Mouse (Mus musculus) midbrain, postnatal 0 days (tissue): ENCODE data around the gene Drg1. TPM values are rescaled to one million over a fixed set of nuclear protein-coding genes. Genes with fewer than 3 reads are reported as not detected.

Experiments used
- ATAC-seq: fragments of 200-750 bp; cut with Nextera tagmentation; 2 replicates; pipeline ENCODE4 v1.8.0; 2017; ENCODE audit warnings: moderate number of reproducible peaks, mild to moderate bottlenecking, moderate TSS enrichment, moderate library complexity; ENCODE audit not compliant: low FRiP score
- DNase-seq: peaks from one replicate; pipeline ENCODE4 v3.0.0-alpha.2; 2015; ENCODE audit warnings: low spot score
- H3K27ac ChIP-seq: fragments of 300-500 bp; sonication (generic); 2 replicates; pipeline ENCODE4 v1.5.1; 2014; ENCODE audit warnings: low read depth, mild to moderate bottlenecking, low read length, mixed read lengths
- H3K27me3 ChIP-seq: fragments of 300-500 bp; sonication (generic); 2 replicates; pipeline ENCODE4 v1.6.1; 2014; ENCODE audit warnings: low read length, control low read depth, mixed read lengths; ENCODE audit not compliant: insufficient read depth
- H3K36me3 ChIP-seq: fragments of 300-500 bp; sonication (generic); 2 replicates; pipeline ENCODE4 v1.6.1; 2014; ENCODE audit warnings: low read length, control low read depth, mixed read lengths; ENCODE audit not compliant: insufficient read depth
- H3K4me1 ChIP-seq: fragments of 300-500 bp; sonication (generic); 2 replicates; pipeline ENCODE4 v1.6.1; 2014; ENCODE audit warnings: mild to moderate bottlenecking, control low read depth, antibody characterized with exemption, low read length, mixed read lengths; ENCODE audit not compliant: insufficient read depth
- H3K4me2 ChIP-seq: fragments of 300-500 bp; sonication (generic); 2 replicates; pipeline ENCODE4 v1.6.1; 2014; ENCODE audit warnings: low read depth, mild to moderate bottlenecking, low read length, mixed read lengths; ENCODE audit not compliant: poor library complexity, severe bottlenecking
- H3K4me3 ChIP-seq: fragments of 300-500 bp; sonication (generic); 2 replicates; pipeline ENCODE4 v1.5.1; 2014; ENCODE audit warnings: low read depth, mild to moderate bottlenecking, low read length, moderate library complexity
- H3K9ac ChIP-seq: fragments of 300-500 bp; sonication (generic); replicated peaks from 2 replicates; pipeline ENCODE4 v1.6.1; 2014; ENCODE audit warnings: mild to moderate bottlenecking, low read length, moderate library complexity, mixed read lengths; ENCODE audit not compliant: poor library complexity, severe bottlenecking
- H3K9me3 ChIP-seq: fragments of 300-500 bp; sonication (generic); 2 replicates; pipeline ENCODE4 v1.6.1; 2016; ENCODE audit warnings: low read length, control low read depth
- CTCF ChIP-seq: IDR thresholded peaks from 2 replicates; pipeline ENCODE4 v1.5.1; 2016; ENCODE audit warnings: antibody characterized with exemption, mild to moderate bottlenecking
- WGBS: fragments of 180-500 bp; shearing (Covaris S2); extraction: QIAGEN DNeasy Blood & Tissue Kit; methylation state at CpG from one replicate; pipeline ENCODE4 v1.1.7; 2014; 5-methylcytosine and 5-hydroxymethylcytosine counted together
- polyA plus RNA-seq: library from polyadenylated mRNA; unstranded; fragments of >200 nt; fragmentation: Nextera tagmentation; extraction: Ambion mirVana; gene quantifications from 2 replicates; pipeline ENCODE4 v1.2.1, GENCODE M21; 2015
- total RNA-seq: library from RNA; depleted of rRNA; stranded (reverse); fragments of >200 nt; gene quantifications from 2 replicates; pipeline ENCODE4 v1.2.3, GENCODE M21; 2014; rRNA removed

Drg1 gene
- 80.6 and 93.1 TPM in 2 replicates for total RNA-seq
- polyA plus RNA-seq, result 183 and 190 TPM in 2 replicates

DNA sequence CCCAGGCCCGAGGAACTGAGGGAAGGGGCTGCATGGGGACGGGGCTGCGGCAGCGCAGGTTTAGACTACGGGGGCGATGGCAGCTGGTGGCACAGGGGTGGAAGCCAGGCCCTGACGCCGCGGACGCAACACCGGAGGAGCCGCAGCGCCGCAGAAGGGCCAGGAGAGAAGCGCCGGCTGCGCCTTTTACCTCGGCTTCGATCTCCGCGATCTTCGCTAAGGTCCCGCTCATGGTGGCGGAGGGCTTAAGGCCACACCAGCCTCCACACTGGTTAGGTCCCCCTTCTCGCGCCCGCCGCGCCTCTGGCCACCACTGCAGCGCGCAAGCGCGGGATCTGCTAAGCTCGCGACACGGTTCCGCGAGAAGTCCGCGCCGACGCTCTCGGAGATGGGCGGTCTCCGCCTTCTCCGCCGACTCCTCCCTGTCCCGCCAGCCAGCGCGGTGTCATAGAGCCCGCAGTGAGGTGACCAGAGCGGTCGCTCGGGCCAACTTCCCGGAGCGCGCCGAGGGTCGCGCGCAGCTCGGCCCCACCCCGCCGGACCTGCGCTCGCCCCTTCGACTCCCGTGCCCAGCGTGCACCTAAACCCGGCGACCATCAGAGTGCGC is at the start of gene Drg1:
TSS of gene Drg1 (minus strand) at position 337 of the 607 bp plus-strand sequence.
- Histone ChIP-seq H3K27ac (peak within 1 kb of the TSS; percentile 86), H3K9me3 (no peaks in the 10 kb centered on the region), H3K4me3 (peak within 1 kb of the TSS; percentile 84), H3K4me2 (peak within 1 kb of the TSS; percentile 67), H3K27me3 (no peaks in the 10 kb centered on the region), H3K4me1 (no peaks in the 10 kb centered on the region; the same call in 1 of the 2 replicates), H3K36me3 (peaks cover 19% of the 10 kb centered on the region), H3K9ac (peak within 1 kb of the TSS; percentile 73)
- DNase-seq (peak; percentile 99), ATAC-seq (peak; percentile 99)
- TF ChIP-seq CTCF, result peak; percentile 21; the same call in 1 of the 2 replicates
- WGBS, result under 1% methylated on average over 58 of the region's 72 CpGs

GRCm38 (mm10) chr11:3314148-3314547 is 47.9 kb upstream of the Drg1 start:
- H3K27ac ChIP-seq, result no peak overlapping the region
- no peak overlapping the region for H3K9ac ChIP-seq
- DNase-seq (peak; percentile 64), ATAC-seq (no peak)
- peak; percentile 74 for TF ChIP-seq CTCF
- H3K27me3 ChIP-seq, result no peaks in the 10 kb centered on the region
- no peaks in the 10 kb centered on the region for H3K9me3 ChIP-seq
- WGBS, result 32% methylated on average over 2 of the region's 2 CpGs
- H3K4me2 ChIP-seq, result no peak overlapping the region
- H3K4me3 ChIP-seq, result no peak overlapping the region
- H3K36me3 ChIP-seq, result peaks cover 16% of the 10 kb centered on the region
- no peaks in the 10 kb centered on the region for H3K4me1 ChIP-seq

- H3K4me3 ChIP-seq, result no peak overlapping the region
- DNase-seq (no peak), ATAC-seq (no peak)
- peaks cover 24% of the 10 kb centered on the region for H3K36me3 ChIP-seq
- H3K4me2 ChIP-seq, result no peak overlapping the region
- no peaks in the 10 kb centered on the region for H3K4me1 ChIP-seq
- H3K9ac ChIP-seq, result no peak overlapping the region
- no peaks in the 10 kb centered on the region for H3K9me3 ChIP-seq
- H3K27me3 ChIP-seq, result no peaks in the 10 kb centered on the region
- TF ChIP-seq CTCF, result no peak
- no peak overlapping the region for H3K27ac ChIP-seq
- 86% methylated on average over 1 of the region's 1 CpGs for WGBS
Measured at GRCm38 (mm10) chr11:3313294-3313693, 47.1 kb upstream of the Drg1 start.

DNA sequence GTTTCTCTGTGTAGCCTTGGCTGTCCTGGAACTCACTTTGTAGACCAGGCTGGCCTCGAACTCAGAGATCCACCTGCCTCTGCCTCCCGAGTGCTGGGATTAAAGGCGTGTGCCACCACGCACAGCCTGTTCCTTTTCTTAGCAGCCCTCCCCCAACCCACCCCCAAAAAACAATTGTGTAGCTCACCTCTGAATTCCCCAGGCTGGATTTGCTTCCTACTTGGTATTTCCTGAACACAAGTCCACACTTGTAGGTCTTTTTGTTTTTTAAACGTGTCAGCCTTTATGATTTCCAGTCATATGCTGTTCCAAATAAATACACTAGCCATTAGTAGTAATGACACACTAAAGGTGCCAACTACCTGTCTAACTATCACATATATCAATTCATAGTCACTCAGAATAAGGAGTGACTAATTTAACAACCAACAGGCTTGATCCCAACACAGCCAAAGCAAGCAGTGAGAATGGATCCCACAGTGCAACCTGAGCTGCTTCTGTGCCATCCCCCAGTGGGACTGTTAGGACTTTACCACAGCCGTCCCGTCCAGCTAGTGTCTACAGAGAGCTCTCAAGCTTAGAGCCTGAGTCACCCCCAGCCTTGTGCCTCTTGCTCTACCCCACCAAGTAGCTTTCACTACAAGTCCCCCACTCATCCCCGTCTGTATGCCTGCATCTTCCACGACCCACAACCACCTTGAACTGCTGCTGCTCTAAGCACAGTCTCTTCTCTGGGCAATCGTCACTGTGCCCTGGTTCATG is 45.6 kb upstream of the Drg1 start:
- 84% methylated on average over 10 of the region's 10 CpGs for WGBS
- no peak overlapping the region for H3K27ac ChIP-seq

DNA sequence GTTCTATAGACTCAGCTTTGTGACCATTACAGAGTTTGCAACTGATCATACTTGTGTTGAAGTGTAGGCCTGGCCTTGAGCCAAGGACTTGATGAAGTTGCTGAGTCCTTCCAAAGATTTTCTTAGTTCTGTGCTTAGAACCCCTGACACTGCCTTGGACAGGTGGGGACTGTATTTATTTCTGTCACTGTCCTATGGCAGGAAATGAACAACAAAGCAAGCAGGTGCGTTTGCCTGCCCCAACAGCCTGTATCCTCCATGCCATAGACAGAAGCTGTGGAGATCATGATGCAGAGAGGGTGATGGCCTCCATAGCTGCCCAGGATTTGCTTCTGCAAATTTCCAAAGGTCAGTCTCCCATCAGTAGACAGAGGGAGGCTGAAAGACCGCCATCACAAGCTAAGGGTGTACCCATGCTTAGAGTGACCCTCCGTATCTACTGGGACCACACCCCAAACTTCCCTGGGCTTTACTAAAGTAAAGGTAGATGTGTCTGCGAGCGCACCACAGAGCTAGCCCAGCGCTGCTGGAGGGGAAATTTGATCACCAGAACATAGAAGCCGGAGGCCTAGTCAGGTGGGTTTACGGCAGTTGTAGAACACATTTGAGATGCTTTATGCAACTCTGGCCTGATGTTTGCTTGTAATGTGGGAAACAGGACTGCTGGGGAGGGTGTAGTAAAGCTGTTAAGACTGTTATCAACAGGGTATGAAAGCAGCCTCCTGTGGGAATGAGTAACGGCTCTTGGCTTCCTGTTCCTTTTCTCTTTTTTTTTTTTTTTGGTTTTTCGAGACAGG is 44.8 kb upstream of the Drg1 start:
- no peak overlapping the region for H3K27ac ChIP-seq
- peaks cover 47% of the 10 kb centered on the region for H3K36me3 ChIP-seq
- no peak for ATAC-seq
- H3K9ac ChIP-seq, result no peak overlapping the region
- no peaks in the 10 kb centered on the region for H3K4me1 ChIP-seq
- no peaks in the 10 kb centered on the region for H3K27me3 ChIP-seq
- H3K9me3 ChIP-seq, result no peaks in the 10 kb centered on the region
- WGBS, result 93% methylated on average over 10 of the region's 10 CpGs
- no peak overlapping the region for H3K4me3 ChIP-seq
- no peak for DNase-seq
- no peak overlapping the region for H3K4me2 ChIP-seq
- no peak for TF ChIP-seq CTCF

More for the DNA sequence above, 45.6 kb upstream of the Drg1 start:
- DNase-seq (no peak), ATAC-seq (no peak)
- H3K4me3 ChIP-seq, result no peak overlapping the region
- TF ChIP-seq CTCF, result no peak
- H3K9me3 ChIP-seq, result no peaks in the 10 kb centered on the region
- no peaks in the 10 kb centered on the region for H3K4me1 ChIP-seq
- H3K36me3 ChIP-seq, result peaks cover 39% of the 10 kb centered on the region
- no peaks in the 10 kb centered on the region for H3K27me3 ChIP-seq
- H3K4me2 ChIP-seq, result no peak overlapping the region
- H3K9ac ChIP-seq, result no peak overlapping the region
